In the genomic region with DNA sequence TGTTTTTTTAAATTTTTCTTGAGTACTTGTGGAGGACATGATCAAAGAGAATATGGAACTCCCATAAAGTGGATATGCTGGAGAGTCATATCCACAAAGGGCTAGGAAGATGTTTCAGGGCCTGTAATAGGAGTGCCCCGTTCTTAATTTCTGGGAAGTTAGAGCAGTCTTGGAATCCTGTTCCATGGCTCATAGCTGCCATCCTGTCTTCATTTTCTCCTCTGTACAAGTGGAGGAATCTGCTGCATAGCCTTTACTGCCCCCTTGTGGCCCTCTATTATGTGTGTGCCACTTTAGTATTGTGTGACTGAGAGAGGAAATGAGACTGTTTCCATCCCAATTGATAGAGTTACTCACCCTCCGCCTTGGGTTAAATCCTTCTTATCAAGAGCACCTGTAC, we compare ENCODE assay signal across 7 mouse cellular contexts.
DNase-seq lines count a peak whose midpoint lies in the region.

No protein-coding gene starts in this region.

- DNase-seq in CD8-positive naive resting alpha-beta T cell, adult 2 months (ENCODE audit: low read depth in 2 of 2, low spot score in 2 of 2): peak; percentile 55 to 71
- peak; percentile 92 for DNase-seq in NIH3T3 (ENCODE audit: low read depth)
- DNase-seq in cerebellum, postnatal 14 days: peak; percentile 89 to 91
- DNase-seq in heart, adult 9 months (ENCODE audit: low spot score in 2 of 2): peak; percentile 21 to 63
- peak; percentile 74 to 92 for DNase-seq in layer of hippocampus, postnatal 14 days (ENCODE audit: low spot score in 2 of 2)
- DNase-seq in midbrain, embryonic 10.5 days (ENCODE audit: low spot score): peak; percentile 60
- peak; percentile 33 to 36 for DNase-seq in spleen, postnatal 36 days (ENCODE audit: low spot score in 2 of 2)

- H3K9me3 ChIP-seq in midbrain, embryonic 10.5 days (replicated peaks): no peaks in the 10 kb centered on the region

- 42% methylated on average over 2 of the region's 2 CpGs for WGBS in midbrain, embryonic 10.5 days

- no peak overlapping the region for H3K4me3 ChIP-seq in midbrain, embryonic 10.5 days

- H3K4me1 ChIP-seq in midbrain, embryonic 10.5 days: no peaks in the 10 kb centered on the region

- H3K27ac ChIP-seq in midbrain, embryonic 10.5 days (replicated peaks): no peak overlapping the region

- H3K36me3 ChIP-seq in midbrain, embryonic 10.5 days: no peaks in the 10 kb centered on the region

- H3K27me3 ChIP-seq in midbrain, embryonic 10.5 days (ENCODE audit: low read depth, poor library complexity, severe bottlenecking): no peaks in the 10 kb centered on the region

Comparison
In these comparisons a context has a peak if more than half of its experiments do, and no peak if none do; other contexts are left out.
1. DNase-seq: peak in every context shown above with its lines; median percentile 92 in NIH3T3; 90 in cerebellum, postnatal 14 days; 83 in layer of hippocampus, postnatal 14 days; 63 in CD8-positive naive resting alpha-beta T cell, adult 2 months; 60 in midbrain, embryonic 10.5 days; 42 in heart, adult 9 months; 34 in spleen, postnatal 36 days.